Mouse (Mus musculus) embryonic fibroblast, embryonic 13.5 days (primary cell): ENCODE data around the gene Tmem212.

ENCODE experiments used
- CTCF ChIP-seq: IDR thresholded peaks from 2 replicates; pipeline ENCODE4 v1.5.1; 2011; ENCODE audit warnings: mild to moderate bottlenecking, control low read depth, low read length, moderate library complexity, borderline replicate concordance; ENCODE audit not compliant: insufficient read depth
- POLR2A ChIP-seq: IDR thresholded peaks from 2 replicates; pipeline ENCODE4 v1.6.1; 2011; ENCODE audit warnings: low read depth, mild to moderate bottlenecking, control low read depth, low read length, moderate library complexity

DNA sequence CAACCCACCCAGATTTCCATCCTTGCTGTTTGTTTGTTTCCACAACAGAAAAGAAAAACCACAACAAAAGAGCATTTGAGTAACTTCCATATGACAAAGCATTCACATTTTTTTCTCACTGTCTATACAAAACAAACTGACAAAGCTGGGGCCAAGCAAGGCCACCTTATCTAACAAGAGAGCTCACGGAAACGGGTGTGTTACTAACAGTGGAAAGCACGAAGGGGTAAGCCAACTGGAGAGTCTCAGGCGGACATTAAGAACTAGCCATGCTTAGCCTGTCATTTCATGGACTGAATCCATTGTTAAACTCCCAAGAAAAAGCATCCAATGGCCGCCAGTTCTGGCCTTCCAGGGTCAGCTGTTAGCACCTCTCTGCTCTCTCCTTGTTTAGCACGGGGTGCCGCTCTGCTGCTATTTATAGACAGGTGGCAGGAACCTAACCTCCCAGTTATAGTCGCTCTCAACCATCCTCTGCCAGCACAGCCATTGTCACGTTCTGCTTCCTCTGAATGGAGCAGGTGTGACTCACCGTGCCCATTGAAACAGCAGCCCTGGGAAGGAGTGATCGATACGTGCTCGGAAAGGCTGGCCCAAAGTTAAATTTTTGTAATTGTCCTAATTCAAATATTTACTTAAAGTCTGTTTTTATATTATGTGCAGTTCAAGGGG lies 8.6 kb upstream of the Tmem212 start:
- TF ChIP-seq POLR2A (no peak), CTCF (no peak)
